Mouse (Mus musculus) limb, embryonic 14.5 days (tissue): Measurements from ENCODE around the gene Rtkn. TPM values are rescaled to one million over a fixed set of nuclear protein-coding genes. Genes with fewer than 3 reads are reported as not detected.
A peak's percentile ranks its signal among the peaks of the same experiment; 100 is the strongest.

Experiments
- ATAC-seq: fragments of 200-750 bp; cut with Nextera tagmentation; 2 replicates; pipeline ENCODE4 v1.8.0; 2017; ENCODE audit warnings: low read depth, moderate number of reproducible peaks, moderate TSS enrichment; ENCODE audit not compliant: low FRiP score
- DNase-seq: peaks from one replicate; pipeline ENCODE4 v3.0.0-alpha.2; 2015; ENCODE audit warnings: low spot score
- H3K27ac ChIP-seq: fragments of 300-500 bp; sonication (generic); replicated peaks from 2 replicates; pipeline ENCODE4 v1.5.1; 2014; ENCODE audit warnings: low read depth, mild to moderate bottlenecking, low read length, moderate library complexity, mixed read lengths
- H3K27me3 ChIP-seq: fragments of 300-500 bp; sonication (generic); 2 replicates; pipeline ENCODE4 v1.6.1; 2014; ENCODE audit warnings: low read length, mixed read lengths; ENCODE audit not compliant: control insufficient read depth, insufficient read depth
- H3K36me3 ChIP-seq: fragments of 300-500 bp; sonication (generic); 2 replicates; pipeline ENCODE4 v1.6.1; 2014; ENCODE audit warnings: mild to moderate bottlenecking, low read length, moderate library complexity, mixed read lengths; ENCODE audit not compliant: control insufficient read depth, insufficient read depth
- H3K4me1 ChIP-seq: fragments of 300-500 bp; sonication (generic); 2 replicates; pipeline ENCODE4 v1.6.1; 2014; ENCODE audit warnings: antibody characterized with exemption, low read length, mixed read lengths; ENCODE audit not compliant: control insufficient read depth, insufficient read depth
- H3K4me2 ChIP-seq: fragments of 300-500 bp; sonication (generic); replicated peaks from 2 replicates; pipeline ENCODE4 v1.6.1; 2014; ENCODE audit warnings: low read depth, mild to moderate bottlenecking, low read length, moderate library complexity; ENCODE audit not compliant: severe bottlenecking
- H3K4me3 ChIP-seq: fragments of 300-500 bp; sonication (generic); replicated peaks from 2 replicates; pipeline ENCODE4 v1.5.1; 2014; ENCODE audit warnings: low read length
- H3K9ac ChIP-seq: fragments of 300-500 bp; sonication (generic); 2 replicates; pipeline ENCODE4 v1.6.1; 2014; ENCODE audit warnings: mild to moderate bottlenecking, low read depth, low read length, moderate library complexity; ENCODE audit not compliant: severe bottlenecking
- H3K9me3 ChIP-seq: fragments of 300-500 bp; sonication (generic); 2 replicates; pipeline ENCODE4 v1.6.1; 2016; ENCODE audit warnings: low read length; ENCODE audit not compliant: control insufficient read depth
- POLR2A ChIP-seq: fragments of 200-500 bp; IDR thresholded peaks from 2 replicates; pipeline ENCODE4 v1.8.0; 2012; ENCODE audit warnings: inconsistent platforms, mild to moderate bottlenecking, moderate library complexity, borderline replicate concordance; ENCODE audit not compliant: insufficient read depth, insufficient read length; ENCODE audit errors: extremely low read depth
- WGBS: fragments of 180-500 bp; shearing (Covaris S2); extraction: QIAGEN DNeasy Blood & Tissue Kit; methylation state at CpG from one replicate; pipeline ENCODE4 v1.1.7; 2014; 5-methylcytosine and 5-hydroxymethylcytosine counted together
- polyA plus RNA-seq, 2 experiments: library from polyadenylated mRNA; depleted of rRNA in 1 of 2; stranded (reverse) in 1 of 2; unstranded in 1 of 2; fragments of >200 nt; fragmentation: Nextera tagmentation in 1 of 2; extraction: Ambion mirVana in 1 of 2; gene quantifications; 2 replicates each; pipeline versions ENCODE4 v1.2.1 to v1.2.3; 2012 to 2014

Rtkn gene
- polyA plus RNA-seq, 2 experiments: 40.7 to 151 TPM

DNA sequence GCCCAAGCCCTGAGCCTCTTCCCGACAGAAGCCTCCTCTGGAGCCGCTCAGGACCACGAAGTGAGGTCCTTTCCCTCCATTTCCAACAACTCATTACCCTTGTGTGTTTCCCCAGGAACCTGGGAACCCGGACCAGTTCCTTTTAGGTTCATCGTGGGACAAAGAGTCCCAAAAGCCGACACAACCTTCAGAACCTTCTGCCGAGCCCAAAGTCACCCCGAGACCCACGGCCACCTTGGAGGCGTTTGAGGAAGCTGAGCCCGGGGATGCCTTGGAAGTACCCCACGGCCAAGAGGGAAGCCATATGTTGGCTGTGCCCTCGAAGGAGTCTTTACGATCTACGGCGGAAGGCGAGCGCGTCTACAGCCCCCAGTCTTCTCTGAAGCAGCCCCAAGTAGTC is 26.2 kb downstream of the Rtkn start:
- ATAC-seq (no peak), DNase-seq (no peak)
- Histone ChIP-seq H3K4me2 (peak overlapping the region; percentile 89), H3K9ac (peak overlapping the region; percentile 46; the same call in 1 of the 2 replicates), H3K27me3 (peaks cover 28% of the 10 kb centered on the region), H3K27ac (no peak overlapping the region), H3K4me3 (peak overlapping the region; percentile 44), H3K9me3 (no peaks in the 10 kb centered on the region), H3K4me1 (peaks cover 16% of the 10 kb centered on the region), H3K36me3 (no peaks in the 10 kb centered on the region)
- TF ChIP-seq POLR2A: no peak
- 9% methylated on average over 19 of the region's 19 CpGs for WGBS

DNA sequence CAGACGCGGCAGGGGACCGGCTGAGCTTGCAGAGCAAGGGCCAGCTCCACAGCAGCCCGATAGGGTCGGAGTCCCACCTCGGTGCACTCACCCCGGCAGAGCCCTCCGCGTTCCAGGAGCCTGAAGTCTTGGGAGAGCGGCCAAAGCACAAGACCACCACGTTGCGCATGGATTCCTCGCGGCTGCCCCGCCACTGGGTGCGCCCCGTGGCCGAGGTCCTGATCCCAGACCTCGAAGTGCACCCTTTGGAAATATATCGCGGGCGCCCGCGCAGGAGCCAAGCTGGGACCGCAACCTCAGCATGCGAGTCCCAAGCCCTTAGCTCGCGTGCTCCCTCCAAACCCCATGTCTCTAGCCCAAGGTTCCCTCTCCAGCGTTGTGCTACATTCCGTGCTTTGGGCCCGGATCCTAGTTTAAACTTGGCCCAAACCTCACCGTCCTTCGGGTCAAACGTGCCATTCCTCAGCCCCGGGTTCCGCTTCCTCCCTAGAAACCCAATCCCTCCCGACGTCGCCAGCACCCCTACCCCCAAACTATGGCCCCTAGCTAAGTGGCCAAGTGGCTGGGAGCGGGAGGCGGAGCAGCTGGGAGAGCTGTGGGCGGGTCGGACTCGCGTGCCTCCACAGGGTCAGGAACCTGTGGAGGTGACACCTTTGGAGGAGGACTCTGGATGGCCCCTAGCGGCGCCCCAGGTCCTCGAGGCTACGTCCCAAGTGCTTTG is 26.8 kb downstream of the Rtkn start:
- no peak overlapping the region for H3K27ac ChIP-seq
- peaks cover 21% of the 10 kb centered on the region for H3K4me1 ChIP-seq
- peak overlapping the region; percentile 44 for H3K4me3 ChIP-seq
- H3K4me2 ChIP-seq: peak overlapping the region; percentile 89
- TF ChIP-seq POLR2A: no peak
- DNase-seq: no peak
- no peaks in the 10 kb centered on the region for H3K36me3 ChIP-seq
- WGBS: under 1% methylated on average over 47 of the region's 49 CpGs
- H3K9ac ChIP-seq: peak overlapping the region; percentile 46
- no peaks in the 10 kb centered on the region for H3K9me3 ChIP-seq
- ATAC-seq: no peak
- peaks cover 28% of the 10 kb centered on the region for H3K27me3 ChIP-seq

DNA sequence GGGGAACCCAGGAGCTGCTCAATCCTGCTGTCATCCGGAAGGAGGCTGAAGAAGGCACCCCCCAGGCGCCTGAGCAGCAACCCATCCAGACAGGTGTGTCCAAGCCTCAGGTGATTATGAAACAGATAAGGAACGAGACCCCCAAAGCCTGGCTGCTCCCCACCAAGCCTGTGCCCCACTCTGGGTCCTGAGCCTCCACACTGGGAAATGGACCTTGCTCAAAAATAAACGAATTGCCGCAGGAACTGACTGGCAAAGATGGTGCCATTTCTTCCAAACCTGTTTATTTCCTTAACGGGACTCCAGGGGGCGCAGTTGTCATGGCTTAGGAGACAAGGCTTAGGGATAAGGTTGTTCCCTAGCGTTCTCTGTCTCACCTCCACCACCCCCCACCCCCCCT is 27.4 kb downstream of the Rtkn start:
- DNase-seq (peak; percentile 54), ATAC-seq (no peak)
- 0% methylated on average over 8 of the region's 8 CpGs for WGBS
- Histone ChIP-seq H3K9ac (peak overlapping the region; percentile 46), H3K36me3 (no peaks in the 10 kb centered on the region), H3K9me3 (no peaks in the 10 kb centered on the region), H3K4me3 (peak overlapping the region; percentile 44), H3K4me2 (peak overlapping the region; percentile 89), H3K27me3 (peaks cover 28% of the 10 kb centered on the region), H3K4me1 (peaks cover 22% of the 10 kb centered on the region), H3K27ac (no peak overlapping the region)
- no peak for TF ChIP-seq POLR2A

DNA sequence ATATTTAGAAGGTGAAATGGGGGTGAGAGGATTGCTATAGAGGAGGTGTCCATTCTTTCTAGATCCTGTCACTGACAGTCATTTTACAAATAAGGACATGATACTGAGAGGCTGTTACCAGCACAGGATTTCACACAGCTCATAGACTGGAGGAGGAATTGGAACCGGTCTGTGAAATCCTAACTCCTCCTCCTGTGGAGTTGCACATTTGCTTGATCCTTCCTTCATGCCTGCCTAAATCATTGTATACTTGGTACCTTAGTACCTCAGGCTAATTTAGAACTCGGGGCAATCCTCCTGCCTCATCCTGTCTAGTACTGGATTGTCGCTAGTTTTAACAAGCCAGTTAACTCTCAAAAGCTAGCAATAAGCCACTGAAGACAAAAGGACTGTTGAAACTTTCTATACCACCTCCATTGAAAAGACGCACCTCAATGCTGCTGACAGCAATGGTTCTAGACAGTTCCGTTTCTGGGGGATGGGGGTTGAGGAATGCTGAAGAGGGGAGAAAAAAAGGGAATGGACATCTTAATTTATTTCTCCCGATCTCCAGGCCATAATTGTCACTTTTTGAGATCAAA is 29.9 kb downstream of the Rtkn start:
- H3K4me3 ChIP-seq: peak overlapping the region; percentile 73
- 0 out of 2 replicates have a peak, but pooled peaks have one; percentile 1 for ATAC-seq
- H3K4me1 ChIP-seq: peaks cover 22% of the 10 kb centered on the region

GRCm38 (mm10) chr6:83165607-83166242 is 30.5 kb downstream of the Rtkn start, which contains the start of gene Dctn1:
Gene Dctn1, plus strand, starts transcription at chr6:83165920.
- no peak for TF ChIP-seq POLR2A
- ATAC-seq (peak; percentile 87), DNase-seq (peak; percentile 92)
- Histone ChIP-seq H3K9me3 (no peaks in the 10 kb centered on the region), H3K9ac (peak within 1 kb of the TSS; percentile 78), H3K27ac (peak within 1 kb of the TSS; percentile 86), H3K4me3 (peak within 1 kb of the TSS; percentile 73), H3K36me3 (peaks cover 6% of the 10 kb centered on the region; the same call in 1 of the 2 replicates), H3K27me3 (peaks cover 20% of the 10 kb centered on the region), H3K4me2 (peak within 1 kb of the TSS; percentile 45), H3K4me1 (peaks cover 22% of the 10 kb centered on the region)
- WGBS: under 1% methylated on average over 47 of the region's 58 CpGs

More for the DNA sequence above, 29.9 kb downstream of the Rtkn start:
- peak overlapping the region; percentile 78 for H3K9ac ChIP-seq
- no peak for TF ChIP-seq POLR2A
- no peak for DNase-seq
- no peaks in the 10 kb centered on the region for H3K9me3 ChIP-seq
- H3K27ac ChIP-seq: peak overlapping the region; percentile 86
- peaks cover 6% of the 10 kb centered on the region; the same call in 1 of the 2 replicates for H3K36me3 ChIP-seq
- peaks cover 26% of the 10 kb centered on the region for H3K27me3 ChIP-seq
- 3% methylated on average over 6 of the region's 6 CpGs for WGBS
- H3K4me2 ChIP-seq: peak overlapping the region; percentile 45
